Mouse (Mus musculus): ENCODE data around the gene Jade1. TPM values are rescaled to one million over a fixed set of nuclear protein-coding genes. Genes with fewer than 3 reads are reported as not detected.
A peak's percentile ranks its signal among the peaks of the same experiment; 100 is the strongest.

Jade1 gene
- total and polyA plus RNA-seq, 2 experiments from 2014 or later: 13.9 to 16.8 TPM

DNA sequence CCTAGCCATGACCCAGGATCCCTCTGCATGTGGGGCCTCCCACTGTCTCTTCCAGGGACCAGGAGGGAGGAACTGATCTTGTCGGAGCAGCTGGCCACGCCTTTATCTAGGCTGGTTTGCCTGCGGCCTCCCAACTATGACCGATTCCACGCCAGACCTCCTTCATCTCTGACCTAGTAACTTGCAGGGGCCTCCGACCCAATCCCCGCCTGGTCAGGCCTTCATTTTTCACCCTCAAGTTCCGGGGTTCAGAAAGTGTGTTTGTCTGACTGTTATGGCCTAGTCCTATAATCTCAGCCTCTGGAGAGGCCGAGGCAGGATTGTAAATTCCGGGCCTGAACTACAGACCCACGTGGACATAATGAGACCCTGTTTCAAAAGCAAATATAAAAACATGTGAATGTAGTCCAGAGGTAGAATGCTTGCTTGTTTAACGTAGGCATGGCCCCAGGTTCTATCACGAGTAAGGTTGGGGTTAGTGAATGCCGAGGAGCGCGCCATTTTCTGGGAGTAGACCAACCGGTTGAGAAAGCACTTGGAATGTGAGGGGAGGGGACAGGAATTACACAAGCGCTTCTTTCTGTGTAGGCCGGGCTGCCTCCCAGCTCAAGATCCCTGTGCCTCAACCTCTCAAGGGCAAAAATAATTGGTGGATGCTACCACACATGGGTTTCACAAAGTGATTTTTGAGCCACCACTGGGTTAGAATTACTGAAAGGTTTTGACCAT is 1.9 kb downstream of the Jade1 start:
- 92% methylated on average over 19 of the region's 19 CpGs for WGBS
- no peak for TF ChIP-seq EP300 (IDR thresholded peaks at IDR 0.05; ENCODE audit: low read depth)
- no peak for TF ChIP-seq CTCF (IDR thresholded peaks at IDR 0.05; ENCODE audit: low read depth)

DNA sequence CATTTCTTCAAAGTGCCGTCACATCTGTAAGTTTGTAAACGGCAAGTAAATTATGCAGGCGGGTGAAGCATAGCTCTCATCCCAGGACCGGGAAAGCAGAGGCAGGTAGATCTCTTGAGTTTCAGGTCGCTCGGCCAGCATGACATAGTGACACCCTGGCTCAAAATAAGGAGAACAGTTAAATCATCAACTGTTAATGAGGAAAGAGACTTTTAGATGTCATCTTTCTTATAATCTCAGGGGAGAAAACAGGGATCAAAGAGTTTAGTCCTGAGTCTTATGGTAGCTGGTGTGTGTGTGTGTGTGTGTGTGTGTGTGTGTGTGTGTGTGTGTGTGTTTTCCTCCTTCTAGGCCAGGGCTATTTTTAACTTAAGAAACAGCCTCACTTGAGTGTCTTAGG is 5.0 kb downstream of the Jade1 start:
- no peak overlapping the region for H3K4me3 ChIP-seq (ENCODE audit: low read depth, low read length)
- TF ChIP-seq CTCF (IDR thresholded peaks at IDR 0.05; ENCODE audit: low read depth) (no peak), EP300 (IDR thresholded peaks at IDR 0.05; ENCODE audit: low read depth) (no peak)
- no peaks in the 10 kb centered on the region for H3K9me3 ChIP-seq (replicated peaks; ENCODE audit: control insufficient read depth, low read length)
- 88% methylated on average over 6 of the region's 6 CpGs for WGBS
- no peaks in the 10 kb centered on the region for H3K27me3 ChIP-seq (ENCODE audit: control insufficient read depth, insufficient read depth, low read length)
- H3K4me1 ChIP-seq (ENCODE audit: control insufficient read depth, insufficient read depth): no peaks in the 10 kb centered on the region
- no peak overlapping the region for H3K27ac ChIP-seq (ENCODE audit: low read depth)
- no peak overlapping the region for H3K4me2 ChIP-seq (ENCODE audit: low read depth, low read length)
- H3K36me3 ChIP-seq (replicated peaks; ENCODE audit: control insufficient read depth, insufficient read depth, low read length): no peaks in the 10 kb centered on the region
- no peak overlapping the region for H3K9ac ChIP-seq (replicated peaks; ENCODE audit: low read depth, low read length)
- ATAC-seq (ENCODE audit: insufficient read depth, low read depth) (no peak), DNase-seq (ENCODE audit: low spot score) (no peak)

More for the DNA sequence above, 1.9 kb downstream of the Jade1 start:
- Histone ChIP-seq H3K4me3 (ENCODE audit: low read depth, low read length) (no peak overlapping the region), H3K27me3 (ENCODE audit: control insufficient read depth, insufficient read depth, low read length) (no peaks in the 10 kb centered on the region), H3K4me2 (ENCODE audit: low read depth, low read length) (no peak overlapping the region), H3K9ac (replicated peaks; ENCODE audit: low read depth, low read length) (no peak overlapping the region), H3K4me1 (ENCODE audit: control insufficient read depth, insufficient read depth) (no peaks in the 10 kb centered on the region), H3K9me3 (replicated peaks; ENCODE audit: control insufficient read depth, low read length) (no peaks in the 10 kb centered on the region), H3K36me3 (replicated peaks; ENCODE audit: control insufficient read depth, insufficient read depth, low read length) (no peaks in the 10 kb centered on the region), H3K27ac (ENCODE audit: low read depth) (no peak overlapping the region)
- ATAC-seq (ENCODE audit: insufficient read depth, low read depth): no peak
- DNase-seq (ENCODE audit: low spot score): no peak

DNA sequence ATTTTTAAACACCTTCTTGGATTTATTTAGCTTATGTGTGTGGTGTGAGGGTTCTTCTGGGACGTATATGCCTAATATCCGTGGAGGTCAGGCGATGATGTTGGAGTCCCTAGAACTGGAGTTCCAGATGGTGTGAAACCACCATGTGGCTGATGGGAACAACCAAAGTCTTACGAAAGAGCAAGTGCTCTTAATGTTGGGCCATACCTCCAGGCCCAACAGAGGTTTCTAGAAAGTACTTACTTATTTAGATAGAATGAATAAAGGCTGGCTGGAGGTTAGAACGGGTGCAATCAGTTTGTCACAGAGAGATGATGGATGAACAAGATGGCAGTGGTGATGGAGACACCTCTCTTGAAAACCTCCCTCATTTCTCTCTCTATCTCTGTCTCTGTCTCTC is 6.3 kb downstream of the Jade1 start:
- H3K27ac ChIP-seq (ENCODE audit: low read depth): no peak overlapping the region
- no peak overlapping the region for H3K4me2 ChIP-seq (ENCODE audit: low read depth, low read length)
- 92% methylated on average over 5 of the region's 5 CpGs for WGBS
- no peaks in the 10 kb centered on the region for H3K27me3 ChIP-seq (ENCODE audit: control insufficient read depth, insufficient read depth, low read length)
- TF ChIP-seq EP300 (IDR thresholded peaks at IDR 0.05; ENCODE audit: low read depth) (no peak), CTCF (IDR thresholded peaks at IDR 0.05; ENCODE audit: low read depth) (no peak)
- no peak overlapping the region for H3K9ac ChIP-seq (replicated peaks; ENCODE audit: low read depth, low read length)
- H3K9me3 ChIP-seq (replicated peaks; ENCODE audit: control insufficient read depth, low read length): no peaks in the 10 kb centered on the region
- DNase-seq (ENCODE audit: low spot score): no peak
- no peak overlapping the region for H3K4me3 ChIP-seq (ENCODE audit: low read depth, low read length)
- H3K36me3 ChIP-seq (replicated peaks; ENCODE audit: control insufficient read depth, insufficient read depth, low read length): no peaks in the 10 kb centered on the region
- no peaks in the 10 kb centered on the region for H3K4me1 ChIP-seq (ENCODE audit: control insufficient read depth, insufficient read depth)
- ATAC-seq (ENCODE audit: insufficient read depth, low read depth): no peak

DNA sequence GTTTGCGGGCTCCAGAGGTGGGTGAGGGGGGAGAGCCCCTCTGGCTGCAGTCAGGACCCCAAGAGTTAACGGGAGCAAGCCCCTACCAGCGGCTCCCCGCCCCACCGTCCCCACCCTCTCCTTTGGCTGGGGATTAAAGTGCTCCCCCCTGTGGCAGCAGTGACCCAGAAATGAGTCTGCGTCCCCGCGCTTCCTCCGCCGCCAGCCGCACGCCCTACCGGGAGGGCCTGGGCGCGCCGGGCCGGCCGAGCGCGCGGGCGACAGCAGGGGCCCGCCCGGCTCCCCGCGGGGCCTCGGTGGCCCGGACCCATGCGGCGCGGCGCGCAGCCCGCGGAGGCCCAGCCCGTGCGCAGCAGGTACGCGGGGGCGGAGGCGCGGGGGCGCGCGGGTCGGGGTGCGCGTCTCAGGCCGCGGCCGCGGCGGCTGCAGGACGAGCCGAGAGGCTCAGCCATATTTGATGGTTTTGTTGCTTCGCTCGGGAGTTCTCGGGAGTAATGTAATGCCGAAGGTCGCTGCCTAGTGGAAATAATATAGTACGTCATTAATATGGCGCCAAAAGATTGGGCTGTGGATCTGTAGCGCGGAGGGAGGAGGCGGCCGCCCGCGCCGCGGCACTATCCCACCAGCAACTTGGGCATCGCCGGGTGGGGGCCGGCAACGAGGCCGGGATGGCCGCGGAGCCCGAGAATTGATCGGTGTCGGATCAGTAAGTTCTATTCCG is 7.8 kb downstream of the Jade1 start:
- WGBS: under 1% methylated on average over 70 of the region's 81 CpGs
- peak; percentile 85 for DNase-seq (ENCODE audit: low spot score)

DNA sequence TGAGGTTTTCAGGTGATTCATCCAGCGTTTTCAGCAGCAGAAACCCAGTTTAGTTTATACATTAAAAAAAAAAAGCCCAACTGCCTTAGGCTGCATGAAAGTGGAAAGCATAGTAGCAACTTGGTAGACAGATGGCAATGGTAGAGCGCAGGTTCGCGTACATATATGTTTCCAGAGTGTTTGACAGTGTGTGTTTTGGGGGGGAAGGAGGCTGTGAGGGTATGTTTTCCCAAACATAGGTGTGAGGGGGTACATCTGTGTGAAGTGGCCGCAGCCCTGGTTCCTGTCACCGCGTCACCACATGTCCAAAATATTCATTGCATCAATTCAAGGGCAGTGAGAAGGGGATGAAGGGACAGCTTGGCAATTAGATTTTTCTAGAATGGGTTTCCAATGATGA is 8.5 kb downstream of the Jade1 start:
- under 1% methylated on average over 7 of the region's 7 CpGs for WGBS
- Histone ChIP-seq H3K27me3 (ENCODE audit: control insufficient read depth, insufficient read depth, low read length) (no peaks in the 10 kb centered on the region), H3K4me3 (ENCODE audit: low read depth, low read length) (peak overlapping the region; percentile 93), H3K36me3 (replicated peaks; ENCODE audit: control insufficient read depth, insufficient read depth, low read length) (no peaks in the 10 kb centered on the region), H3K4me2 (ENCODE audit: low read depth, low read length) (peak overlapping the region; percentile 100), H3K27ac (ENCODE audit: low read depth) (peak overlapping the region; percentile 99), H3K9ac (replicated peaks; ENCODE audit: low read depth, low read length) (peak overlapping the region; percentile 93), H3K4me1 (ENCODE audit: control insufficient read depth, insufficient read depth) (0 out of 2 replicates have a peak, but pooled peaks cover 3% of the 10 kb centered on the region), H3K9me3 (replicated peaks; ENCODE audit: control insufficient read depth, low read length) (no peaks in the 10 kb centered on the region)
- DNase-seq (ENCODE audit: low spot score) (no peak), ATAC-seq (ENCODE audit: insufficient read depth, low read depth) (no peak)
- TF ChIP-seq EP300 (IDR thresholded peaks at IDR 0.05; ENCODE audit: low read depth): no peak
- TF ChIP-seq CTCF (IDR thresholded peaks at IDR 0.05; ENCODE audit: low read depth): no peak

More for the DNA sequence above, 7.8 kb downstream of the Jade1 start:
- H3K9me3 ChIP-seq (replicated peaks; ENCODE audit: control insufficient read depth, low read length): no peaks in the 10 kb centered on the region
- H3K9ac ChIP-seq (replicated peaks; ENCODE audit: low read depth, low read length): peak overlapping the region; percentile 93
- peak; percentile 74 for ATAC-seq (ENCODE audit: insufficient read depth, low read depth)
- H3K27me3 ChIP-seq (ENCODE audit: control insufficient read depth, insufficient read depth, low read length): no peaks in the 10 kb centered on the region
- 0 out of 2 replicates have a peak, but pooled peaks cover 2% of the 10 kb centered on the region for H3K4me1 ChIP-seq (ENCODE audit: control insufficient read depth, insufficient read depth)
- peak overlapping the region; percentile 93 for H3K4me3 ChIP-seq (ENCODE audit: low read depth, low read length)
- H3K36me3 ChIP-seq (replicated peaks; ENCODE audit: control insufficient read depth, insufficient read depth, low read length): no peaks in the 10 kb centered on the region
- TF ChIP-seq CTCF (IDR thresholded peaks at IDR 0.05; ENCODE audit: low read depth): peak; percentile 65
- no peak for TF ChIP-seq EP300 (IDR thresholded peaks at IDR 0.05; ENCODE audit: low read depth)
- peak overlapping the region; percentile 100 for H3K4me2 ChIP-seq (ENCODE audit: low read depth, low read length)
- peak overlapping the region; percentile 99 for H3K27ac ChIP-seq (ENCODE audit: low read depth)

Measured in heart, postnatal 0 days (tissue).